Mouse (Mus musculus) c-Kit-positive CD71-positive TER-119-positive erythroid progenitor cells, embryonic 14.5 days (primary cell): ENCODE measurements around the gene Fxyd4.
A peak's percentile ranks its signal among the peaks of the same experiment; 100 is the strongest.

Source experiments
- DNase-seq: peaks from one replicate; pipeline ENCODE4 v3.0.0-alpha.2; 2013; ENCODE audit warnings: low spot score

Gene Fxyd4

DNA sequence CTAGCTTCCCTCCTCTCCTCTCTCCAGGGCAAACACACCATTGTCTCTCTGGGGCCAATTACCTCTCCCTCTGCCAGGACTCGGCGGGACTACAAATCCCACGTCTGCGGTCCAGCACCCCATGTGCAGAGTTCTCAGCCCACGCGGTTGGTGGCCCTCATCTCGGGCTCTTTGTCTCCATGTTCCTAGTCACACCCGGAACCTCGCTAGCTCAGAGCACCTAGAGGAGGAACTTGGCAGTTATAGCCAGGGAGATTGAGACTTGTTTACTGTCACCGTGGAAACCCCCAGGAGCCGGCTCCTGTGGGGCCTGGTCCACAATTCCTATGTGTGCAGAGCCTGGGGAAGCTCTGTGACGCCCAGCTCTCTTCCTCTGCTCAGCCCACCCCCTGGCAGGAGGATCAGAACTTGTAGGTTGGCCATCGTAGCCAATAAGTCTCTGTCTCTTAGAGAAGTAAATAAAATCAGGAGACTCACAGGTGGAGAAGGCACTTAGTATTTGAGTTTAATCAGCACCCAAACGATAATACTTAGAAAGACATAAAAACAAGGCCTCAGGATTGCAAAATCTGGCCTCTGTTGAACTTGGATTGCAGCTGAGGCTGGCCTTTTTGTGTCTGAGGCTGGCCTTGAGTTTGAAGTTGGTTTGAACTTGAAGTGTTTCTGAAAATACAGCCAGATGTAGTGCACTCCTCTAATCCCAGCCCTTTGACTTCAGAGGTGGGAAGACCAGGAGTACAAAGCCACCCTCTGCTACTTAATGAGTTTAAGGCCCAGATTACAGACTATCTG lies 45.9 kb downstream of the Fxyd4 start:
- DNase-seq: no peak

- DNase-seq: no peak
Observed at GRCm38 (mm10) chr6:117890257-117890656, 47.2 kb downstream of the Fxyd4 start.

DNA sequence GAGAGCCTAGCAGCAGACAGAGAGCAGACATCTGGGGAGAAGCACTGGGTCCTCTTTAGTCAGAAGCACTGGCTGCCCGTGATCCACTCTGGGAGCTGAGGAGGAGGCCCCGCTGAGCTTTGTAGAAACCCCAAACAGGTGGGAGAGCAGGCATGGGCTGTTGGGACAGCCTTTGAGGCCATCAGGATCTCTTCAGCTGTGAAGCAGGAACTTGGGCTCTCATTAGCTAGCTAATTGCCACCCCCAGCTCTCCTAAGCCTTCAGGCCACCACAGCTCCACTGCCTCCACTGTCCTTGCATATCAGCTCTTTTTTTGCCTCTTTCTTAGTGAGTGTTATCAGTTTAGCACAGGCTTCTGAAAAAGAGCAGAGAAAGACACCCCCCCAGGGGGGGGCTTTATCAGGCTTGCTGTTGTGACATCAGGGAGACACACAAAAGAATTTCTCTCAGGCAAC lies 48.8 kb downstream of the Fxyd4 start:
- DNase-seq: peak; percentile 92

DNA sequence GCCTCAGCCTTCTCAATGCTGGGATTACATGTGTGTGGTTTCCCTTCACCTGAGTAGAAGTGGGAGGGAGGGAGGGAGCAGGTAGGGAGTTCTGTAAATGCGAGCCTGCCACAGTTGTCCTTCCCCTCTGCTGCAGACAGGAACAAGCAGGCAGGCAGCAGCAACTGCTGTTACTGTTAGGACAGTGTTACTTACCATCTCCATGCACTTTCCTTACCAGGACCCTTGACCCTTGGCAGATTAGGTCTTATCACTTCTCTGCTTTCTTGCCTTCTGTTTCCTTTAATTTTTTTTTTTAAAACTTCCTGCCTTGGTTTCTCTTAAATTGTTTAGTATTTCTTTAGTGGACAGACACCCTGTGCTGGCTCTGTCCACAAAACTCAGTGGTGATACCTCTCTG lies 49.5 kb downstream of the Fxyd4 start:
- no peak for DNase-seq

DNA sequence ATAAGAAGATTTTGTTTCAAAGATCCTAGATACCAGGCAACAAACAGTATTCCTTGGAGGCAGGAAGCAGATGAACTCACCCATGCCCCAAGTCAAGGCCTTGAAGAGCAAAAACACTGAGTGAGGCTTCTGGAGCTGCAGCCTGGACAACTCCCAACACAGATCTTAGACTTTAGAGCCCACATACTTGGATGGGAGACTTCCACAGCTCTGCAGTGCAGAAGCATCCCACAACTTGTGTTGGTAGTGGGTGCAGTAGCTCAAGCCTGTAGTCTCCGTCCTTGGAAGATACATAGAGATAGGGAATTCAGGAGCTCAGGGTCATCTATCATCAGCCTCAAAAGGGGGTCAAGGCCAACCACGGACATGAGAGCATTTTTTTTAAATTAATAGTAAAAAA lies 51.5 kb downstream of the Fxyd4 start:
- DNase-seq: no peak
